Mouse (Mus musculus) erythroblast, embryonic 14.5 days (primary cell): ENCODE measurements around the gene Sbp. TPM values are rescaled to one million over a fixed set of nuclear protein-coding genes. Genes with fewer than 3 reads are reported as not detected.

Experiments
- H3K27me3 ChIP-seq: 2 replicates; pipeline ENCODE4 v1.6.1; 2012; ENCODE audit warnings: inconsistent platforms; ENCODE audit not compliant: control insufficient read depth
- H3K36me3 ChIP-seq: 2 replicates; pipeline ENCODE4 v1.6.1; 2012; ENCODE audit warnings: mild to moderate bottlenecking, inconsistent platforms; ENCODE audit not compliant: control insufficient read depth
- H3K4me1 ChIP-seq: 2 replicates; pipeline ENCODE4 v1.6.1; 2012; ENCODE audit warnings: inconsistent platforms; ENCODE audit not compliant: control insufficient read depth
- H3K4me3 ChIP-seq: replicated peaks from 2 replicates; pipeline ENCODE3; 2012; ENCODE audit warnings: moderate library complexity, mild to moderate bottlenecking, inconsistent platforms
- H3K9me3 ChIP-seq: 2 replicates; pipeline ENCODE4 v1.6.1; 2012; ENCODE audit warnings: low read length, inconsistent platforms, mixed read lengths; ENCODE audit not compliant: control insufficient read depth
- GATA1 ChIP-seq: IDR thresholded peaks from 2 replicates; pipeline ENCODE4 v1.6.1; 2012; ENCODE audit warnings: low read length, inconsistent platforms, mixed read lengths
- TAL1 ChIP-seq: IDR thresholded peaks from 3 replicates; pipeline ENCODE4 v1.6.1; 2012; ENCODE audit warnings: low read length, inconsistent platforms, mixed read lengths
- polyA plus RNA-seq: library from polyadenylated mRNA; stranded (reverse); fragments of >175 nt; gene quantifications from 2 replicates; pipeline ENCODE4 v1.2.3, GENCODE M21; 2012

The Sbp gene
- polyA plus RNA-seq, 1 experiment: not detected

- H3K4me3 ChIP-seq: no peak overlapping the region
- TF ChIP-seq GATA1: no peak
- no peak for TF ChIP-seq TAL1
- no peaks in the 10 kb centered on the region for H3K9me3 ChIP-seq
- H3K27me3 ChIP-seq: no peaks in the 10 kb centered on the region
- no peaks in the 10 kb centered on the region for H3K4me1 ChIP-seq
- no peaks in the 10 kb centered on the region for H3K36me3 ChIP-seq
Measured at GRCm38 (mm10) chr17:23961573-23962122, 20.2 kb downstream of the Sbp start.

GRCm38 (mm10) chr17:23965805-23966425 is 24.4 kb downstream of the Sbp start:
- H3K4me3 ChIP-seq: no peak overlapping the region
- TF ChIP-seq TAL1: no peak
- TF ChIP-seq GATA1: no peak
- no peaks in the 10 kb centered on the region for H3K36me3 ChIP-seq
- no peaks in the 10 kb centered on the region for H3K27me3 ChIP-seq
- no peaks in the 10 kb centered on the region for H3K4me1 ChIP-seq
- H3K9me3 ChIP-seq: no peaks in the 10 kb centered on the region

DNA sequence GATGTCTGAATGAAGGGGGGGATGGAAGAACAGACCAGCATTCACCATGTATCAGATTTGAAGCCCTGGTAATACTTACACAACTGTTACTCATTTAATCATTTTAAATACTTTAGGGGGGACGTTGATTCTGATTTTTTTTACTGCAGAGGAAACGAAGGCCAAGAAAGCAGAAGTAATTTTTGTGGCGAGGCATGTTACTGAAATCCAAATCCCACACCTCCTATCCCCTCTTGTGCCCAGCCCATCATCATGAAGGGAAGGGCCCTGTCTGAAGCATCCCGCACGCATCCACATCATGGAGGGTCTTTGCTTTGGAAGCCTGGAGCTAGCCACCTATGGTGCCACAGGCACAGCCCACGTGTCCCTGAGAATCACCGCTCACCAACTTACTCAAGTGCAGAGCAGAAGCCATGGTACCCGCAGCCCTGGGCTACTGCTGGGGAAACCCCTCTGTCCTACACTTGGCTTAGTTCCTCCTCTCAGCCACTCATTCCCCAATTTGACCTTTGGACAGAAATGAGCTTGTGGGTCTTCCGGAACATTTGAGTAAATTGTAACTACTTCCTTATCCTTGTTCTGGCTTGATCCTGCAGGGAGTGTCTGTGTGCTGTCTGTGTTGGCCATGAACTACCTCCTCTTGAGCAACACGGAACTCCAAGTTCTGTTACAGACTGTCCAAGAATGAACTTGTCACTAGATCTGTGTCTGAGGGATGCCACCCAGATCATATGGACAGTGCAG is 25.4 kb downstream of the Sbp start:
- Histone ChIP-seq H3K9me3 (no peaks in the 10 kb centered on the region), H3K36me3 (no peaks in the 10 kb centered on the region), H3K4me1 (no peaks in the 10 kb centered on the region), H3K27me3 (no peaks in the 10 kb centered on the region), H3K4me3 (no peak overlapping the region)
- TF ChIP-seq GATA1 (no peak), TAL1 (no peak)

DNA sequence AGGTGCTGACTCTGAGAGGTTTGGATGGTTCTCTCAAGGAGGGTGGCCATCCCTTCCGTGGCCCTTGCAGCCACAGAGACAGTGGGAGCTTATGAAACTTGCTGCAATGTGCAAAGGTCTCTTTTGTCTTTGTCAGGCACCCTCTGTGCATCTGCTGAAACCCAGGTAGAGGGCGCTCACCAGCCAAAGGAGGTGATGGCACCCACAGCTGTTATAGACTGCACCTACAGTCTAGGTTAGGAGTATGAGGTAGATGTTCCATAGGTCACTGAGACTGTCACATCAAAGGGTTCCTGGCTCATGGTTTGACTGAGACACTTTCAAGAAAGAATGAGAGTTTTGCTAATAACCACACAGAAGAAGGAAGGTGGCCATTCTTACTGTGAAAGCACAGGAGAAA is 27.3 kb downstream of the Sbp start:
- H3K4me1 ChIP-seq: no peaks in the 10 kb centered on the region
- no peak overlapping the region for H3K4me3 ChIP-seq
- no peaks in the 10 kb centered on the region for H3K36me3 ChIP-seq
- H3K27me3 ChIP-seq: no peaks in the 10 kb centered on the region
- TF ChIP-seq TAL1: no peak
- TF ChIP-seq GATA1: no peak
- no peaks in the 10 kb centered on the region for H3K9me3 ChIP-seq

DNA sequence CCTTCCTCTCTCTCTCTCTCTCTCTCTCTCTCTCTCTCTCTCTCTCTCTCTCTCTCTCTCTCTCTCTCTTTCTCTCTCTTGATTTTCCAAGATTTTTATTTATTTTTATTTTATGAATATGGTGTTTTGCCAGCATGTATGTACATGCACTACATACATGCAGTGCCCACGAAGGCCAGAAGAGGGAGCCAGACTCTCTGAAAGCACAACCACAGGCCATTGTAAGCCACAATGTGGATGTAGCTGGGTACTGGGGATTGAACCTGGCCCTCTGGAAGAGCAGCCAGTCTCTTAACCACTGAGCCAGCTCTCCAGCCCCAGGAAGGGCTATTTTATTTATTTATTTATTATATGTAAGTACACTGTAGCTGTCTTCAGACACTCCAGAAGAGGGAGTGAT is 27.8 kb downstream of the Sbp start:
- no peak for TF ChIP-seq GATA1
- no peak for TF ChIP-seq TAL1
- Histone ChIP-seq H3K27me3 (no peaks in the 10 kb centered on the region), H3K36me3 (no peaks in the 10 kb centered on the region), H3K9me3 (no peaks in the 10 kb centered on the region), H3K4me1 (no peaks in the 10 kb centered on the region), H3K4me3 (no peak overlapping the region)

DNA sequence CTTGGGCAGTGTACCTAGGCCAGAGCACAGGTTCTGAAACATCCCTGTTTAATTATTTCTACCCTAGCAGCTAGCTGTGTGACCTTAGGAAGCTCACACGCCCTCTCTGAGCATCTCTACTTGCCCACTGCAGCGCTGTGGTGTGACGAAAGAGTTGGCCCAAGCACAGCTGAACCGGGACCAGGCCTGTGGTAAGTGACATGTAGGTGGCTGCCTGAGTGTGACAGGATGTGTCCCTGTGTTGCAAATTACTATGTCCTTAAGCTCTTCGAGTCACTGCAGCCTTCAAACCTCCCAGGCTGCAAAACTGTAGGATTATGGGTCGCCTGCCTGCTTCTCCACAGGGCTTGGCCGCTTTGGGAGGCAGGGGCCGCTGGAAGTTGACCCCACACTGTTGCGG is 29.8 kb downstream of the Sbp start:
- Histone ChIP-seq H3K4me3 (no peak overlapping the region), H3K4me1 (no peaks in the 10 kb centered on the region), H3K36me3 (no peaks in the 10 kb centered on the region), H3K9me3 (no peaks in the 10 kb centered on the region), H3K27me3 (no peaks in the 10 kb centered on the region)
- TF ChIP-seq TAL1: no peak
- TF ChIP-seq GATA1: no peak

DNA sequence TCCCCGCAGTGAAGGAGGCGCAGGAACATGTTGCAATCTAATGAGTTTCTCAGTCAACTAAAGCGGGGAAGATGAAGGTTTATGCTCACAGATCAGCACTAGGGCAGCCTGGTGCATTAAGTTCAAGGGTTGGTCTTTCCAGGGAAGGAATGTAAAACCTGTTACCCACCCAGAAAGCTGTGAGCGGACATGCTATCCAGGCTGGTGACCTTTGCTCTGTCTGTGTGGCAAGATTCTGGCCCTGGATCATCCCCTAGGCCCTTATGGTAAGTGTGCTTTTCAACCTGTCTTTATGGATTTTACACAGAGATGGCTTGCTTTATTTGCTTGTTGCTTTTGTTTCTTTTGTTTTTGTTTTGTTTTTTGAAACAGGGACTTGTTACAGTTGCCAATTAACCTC is 35.2 kb downstream of the Sbp start:
- H3K4me1 ChIP-seq: no peaks in the 10 kb centered on the region
- no peaks in the 10 kb centered on the region for H3K27me3 ChIP-seq
- no peak overlapping the region for H3K4me3 ChIP-seq
- no peaks in the 10 kb centered on the region for H3K9me3 ChIP-seq
- TF ChIP-seq GATA1 (no peak), TAL1 (no peak)
- no peaks in the 10 kb centered on the region for H3K36me3 ChIP-seq

GRCm38 (mm10) chr17:23979471-23979870 is 38.0 kb downstream of the Sbp start:
- TF ChIP-seq GATA1: no peak
- no peak for TF ChIP-seq TAL1
- no peaks in the 10 kb centered on the region for H3K9me3 ChIP-seq
- no peaks in the 10 kb centered on the region for H3K36me3 ChIP-seq
- H3K4me1 ChIP-seq: no peaks in the 10 kb centered on the region
- no peak overlapping the region for H3K4me3 ChIP-seq
- no peaks in the 10 kb centered on the region for H3K27me3 ChIP-seq

- TF ChIP-seq TAL1 (no peak), GATA1 (no peak)
- H3K9me3 ChIP-seq: no peaks in the 10 kb centered on the region
- no peaks in the 10 kb centered on the region for H3K36me3 ChIP-seq
- no peaks in the 10 kb centered on the region for H3K4me1 ChIP-seq
- H3K4me3 ChIP-seq: no peak within 1 kb of the TSS
- H3K27me3 ChIP-seq: no peaks in the 10 kb centered on the region
Measured at GRCm38 (mm10) chr17:23980297-23980909, 38.9 kb downstream of the Sbp start, which contains the start of gene Prss30. Gene Prss30 (minus strand): TSS chr17:23980566.
